Mouse (Mus musculus) cerebellum, adult 18-20 months (tissue): Measurements from ENCODE around the gene Col6a4.

Experiments used
- DNase-seq, 2 experiments: peaks; one replicate each; pipeline ENCODE4 v3.0.0; 2021

Gene Col6a4

DNA sequence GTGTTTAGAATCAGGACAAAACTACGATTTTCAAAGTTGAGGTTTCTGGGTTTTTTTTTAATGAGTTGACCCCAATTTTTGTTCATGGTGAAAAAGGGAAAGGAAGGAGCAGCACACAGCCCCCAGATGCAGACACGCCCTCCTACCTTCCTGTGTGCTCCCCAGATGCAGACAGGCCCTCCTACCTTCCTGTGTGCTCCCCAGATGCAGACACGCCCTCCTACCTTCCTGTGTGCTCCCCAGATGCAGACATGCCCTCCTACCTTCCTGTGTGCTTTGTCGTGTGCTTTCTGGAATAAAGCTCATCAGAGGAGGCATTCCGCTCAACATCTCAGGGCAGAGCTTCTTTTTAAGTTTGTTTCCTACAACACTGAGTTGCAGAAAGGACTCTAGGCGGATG lies 24.9 kb downstream of the Col6a4 start:
- DNase-seq, result no peak

DNA sequence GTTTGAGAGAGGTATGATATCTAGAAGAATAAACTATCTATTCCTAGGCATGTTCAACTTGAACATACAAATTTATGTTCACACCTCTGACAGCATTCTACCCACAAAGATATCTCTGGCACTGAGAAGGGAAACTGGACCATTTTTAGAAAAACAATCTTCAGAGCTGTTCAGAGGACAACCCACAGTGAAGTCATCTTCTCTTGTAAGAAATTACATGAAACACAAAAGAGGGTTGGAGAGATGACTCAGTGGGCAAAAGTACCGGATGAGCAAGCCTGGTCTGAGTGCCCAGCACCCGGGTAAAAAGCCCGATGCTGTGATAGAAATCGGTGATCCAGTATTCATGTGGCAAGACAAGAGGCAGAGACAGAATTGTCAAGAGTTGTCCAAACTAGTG lies 43.1 kb downstream of the Col6a4 start:
- no peak for DNase-seq

DNA sequence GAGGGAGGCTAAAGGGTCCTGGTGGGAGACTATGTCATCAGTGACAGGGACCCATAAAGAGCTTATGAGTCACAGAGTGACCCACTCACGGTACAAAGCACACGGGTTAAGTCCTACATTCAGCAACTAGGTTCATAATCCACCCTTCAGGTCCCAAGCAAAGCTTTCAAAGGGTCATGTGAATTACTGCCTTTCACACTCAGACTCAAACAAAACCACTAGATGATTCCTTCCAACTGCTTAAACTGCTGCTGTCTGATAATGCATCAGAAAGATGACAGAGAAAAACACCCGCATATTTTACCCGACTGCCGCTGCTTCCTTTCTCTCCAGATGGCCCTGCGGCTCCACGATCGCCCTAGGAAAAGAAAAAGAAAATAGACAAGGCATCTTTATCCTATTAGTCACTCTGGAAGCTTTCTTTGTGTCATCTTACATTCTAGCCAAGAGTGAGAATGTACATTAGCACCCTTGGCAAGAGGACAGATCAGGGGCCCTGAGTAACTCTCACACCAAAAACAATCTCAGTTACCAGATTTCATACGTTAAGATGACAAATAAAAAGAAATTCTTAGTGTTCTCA lies 52.6 kb downstream of the Col6a4 start:
- no peak for DNase-seq

DNA sequence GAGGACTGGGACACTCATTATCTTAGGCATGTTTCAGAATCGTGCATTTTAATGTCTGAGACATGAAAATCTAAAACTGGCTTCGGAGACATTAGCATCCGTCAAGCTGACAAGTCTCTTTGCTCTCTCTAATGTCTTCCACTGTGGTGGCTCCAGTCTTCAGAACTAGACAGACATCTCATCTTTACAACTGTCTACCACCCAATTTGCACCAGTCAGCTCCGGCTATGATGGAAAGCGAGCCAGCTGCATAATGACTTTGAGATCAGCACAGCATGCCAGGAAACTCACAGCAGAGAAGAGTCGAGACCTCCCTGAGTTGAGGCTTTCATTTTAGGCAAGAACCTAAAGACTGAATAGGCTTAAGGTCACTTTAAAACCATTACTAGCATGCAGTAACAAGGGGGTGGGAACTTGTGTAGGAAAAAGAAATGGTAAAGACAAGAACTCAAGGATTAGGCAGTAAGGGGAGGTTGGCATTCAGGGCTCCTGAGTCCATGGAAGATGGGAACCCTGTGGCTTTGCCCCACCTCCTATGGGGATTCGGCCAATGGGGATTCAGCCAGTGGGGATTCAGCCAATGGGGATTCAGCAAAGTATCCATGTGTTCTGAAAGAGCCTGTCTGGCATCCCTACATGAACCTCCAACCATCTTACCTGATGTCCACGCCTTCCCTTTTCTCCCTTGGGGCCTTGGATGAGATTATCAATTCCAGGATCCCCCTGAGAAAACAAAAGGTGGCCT lies 56.5 kb downstream of the Col6a4 start:
- no peak for DNase-seq

DNA sequence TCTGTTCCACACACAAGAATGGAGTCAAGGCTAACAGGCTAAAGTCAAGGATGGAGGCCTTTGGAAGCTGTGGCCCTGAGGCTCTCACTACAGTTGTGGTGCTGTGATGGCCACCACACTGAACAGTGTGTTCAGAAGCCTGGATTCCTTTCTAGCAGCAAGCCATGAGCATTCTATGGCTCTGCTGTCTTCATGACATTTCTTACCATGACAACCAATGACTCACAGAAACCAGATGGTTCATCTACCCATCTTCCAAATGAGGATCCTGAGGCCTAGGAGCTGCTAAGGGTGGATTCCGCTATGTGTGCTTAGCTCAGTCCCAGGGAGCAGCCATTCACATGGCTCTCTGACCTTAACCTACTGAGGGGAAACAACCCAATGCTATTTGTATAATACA lies 57.3 kb downstream of the Col6a4 start:
- no peak for DNase-seq

DNA sequence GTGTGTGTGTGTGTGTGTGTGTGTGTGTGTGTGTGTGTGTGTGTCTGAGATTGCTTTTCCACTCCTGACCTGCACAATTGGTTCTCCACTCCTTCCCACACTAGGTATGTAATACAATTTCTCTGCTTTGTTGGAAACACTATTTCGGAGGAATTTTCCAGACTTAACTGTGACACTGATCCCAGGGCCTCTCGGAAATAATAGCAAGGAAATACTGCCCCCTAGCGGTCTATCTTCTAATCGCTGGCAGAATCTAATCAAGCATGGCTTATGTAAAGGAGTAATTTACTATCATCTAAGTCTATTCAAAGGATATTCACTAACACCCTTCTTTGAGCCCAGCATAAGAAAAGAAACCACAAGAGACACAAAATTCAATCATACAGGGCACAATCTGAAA lies 57.7 kb downstream of the Col6a4 start:
- peak; percentile 43 to 54 for DNase-seq

DNA sequence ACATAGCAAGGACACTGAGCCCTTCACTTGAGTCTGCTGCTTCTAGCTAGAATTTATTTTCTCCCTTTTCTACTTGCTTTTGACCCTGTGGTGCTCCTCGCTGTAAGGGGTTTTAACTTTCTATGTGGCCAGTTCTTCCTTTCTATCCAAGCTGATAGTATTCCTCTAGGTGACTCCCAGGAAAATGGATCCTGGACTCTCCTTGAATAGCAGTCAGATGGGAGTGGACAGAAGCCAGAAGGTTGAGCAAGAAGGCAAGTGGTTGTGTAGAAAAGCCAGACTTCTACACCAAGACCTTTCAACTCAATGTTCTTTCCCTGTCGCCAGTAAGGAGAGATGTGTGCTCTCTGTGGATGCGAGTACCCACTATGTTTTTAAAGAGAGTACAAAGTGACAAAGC lies 80.9 kb downstream of the Col6a4 start:
- no peak for DNase-seq

DNA sequence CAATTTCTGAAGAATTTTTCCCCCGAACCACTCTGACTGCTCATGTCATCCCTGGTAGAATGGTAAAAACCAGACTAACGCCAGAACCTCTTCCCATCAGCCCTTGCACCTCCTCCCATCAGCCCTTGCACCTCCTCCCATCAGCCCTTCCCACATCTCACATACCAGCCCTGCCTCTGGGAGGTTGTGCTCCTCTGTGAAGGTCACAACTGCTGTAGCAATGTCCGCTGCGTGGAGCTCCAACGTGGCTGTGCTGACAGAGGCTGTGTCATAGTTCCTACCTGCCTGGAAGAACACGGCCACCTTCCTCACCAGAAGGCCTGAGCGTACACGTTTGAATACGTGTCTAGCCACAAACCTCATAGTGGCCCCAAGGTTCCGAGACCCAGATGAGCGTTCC lies 83.4 kb downstream of the Col6a4 start:
- no peak for DNase-seq

DNA sequence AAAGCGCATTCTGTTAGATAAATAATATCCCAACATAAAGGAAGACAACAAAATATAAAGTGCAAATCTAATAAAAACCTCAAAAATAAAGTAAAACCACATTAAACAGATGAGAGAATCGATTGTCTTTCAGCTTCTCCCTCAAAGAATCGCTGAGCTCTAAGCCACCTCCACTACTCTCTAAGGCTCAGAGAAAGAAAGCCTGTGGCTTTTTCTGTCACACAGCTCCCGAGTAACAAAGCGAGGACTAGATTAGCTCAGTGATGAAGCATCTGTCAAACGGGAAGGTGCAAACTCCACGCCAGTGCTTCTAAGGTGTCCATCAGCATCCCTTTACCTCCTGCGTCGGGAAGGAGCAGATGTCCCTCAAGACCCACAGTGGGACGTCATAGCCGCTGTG lies 98.6 kb downstream of the Col6a4 start:
- no peak for DNase-seq

DNA sequence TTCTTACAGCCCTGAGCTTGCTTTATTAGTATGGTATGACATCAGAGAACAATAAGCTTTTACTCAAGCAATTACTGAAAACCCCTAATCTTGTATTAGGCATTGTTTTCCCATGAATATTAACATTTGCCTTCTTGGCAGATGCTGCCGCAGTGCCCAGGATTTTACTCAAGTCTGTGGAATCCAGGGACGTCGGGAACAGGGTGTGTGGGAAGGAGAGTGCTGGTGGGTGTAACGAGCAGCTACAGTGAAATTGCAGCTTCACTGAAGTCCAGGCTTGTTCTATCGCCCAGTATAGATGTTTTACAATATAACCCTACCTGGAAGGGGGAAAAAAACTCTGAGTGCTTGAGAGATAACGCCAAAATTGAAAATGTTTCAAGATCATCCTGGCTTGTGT lies 104.2 kb downstream of the Col6a4 start:
- no peak for DNase-seq

DNA sequence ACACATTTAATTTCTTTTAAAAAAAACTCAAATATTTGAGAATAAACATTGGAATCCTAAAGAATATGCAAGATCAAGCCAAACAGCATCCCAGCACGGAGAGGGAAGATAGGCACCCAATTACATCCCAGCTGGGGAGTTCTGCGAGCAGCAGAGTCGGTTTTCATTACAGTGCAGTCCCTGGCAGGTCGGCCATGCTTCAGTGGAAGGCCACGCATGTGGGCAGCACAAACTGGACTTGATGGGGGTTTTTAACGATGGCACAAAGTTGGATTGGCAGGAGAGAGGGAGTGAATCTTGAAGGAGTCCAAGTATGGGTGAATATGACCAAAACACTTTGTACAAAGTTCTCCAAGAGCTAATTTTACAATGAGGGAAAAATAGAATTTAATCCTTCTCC lies 106.5 kb downstream of the Col6a4 start:
- no peak for DNase-seq

DNA sequence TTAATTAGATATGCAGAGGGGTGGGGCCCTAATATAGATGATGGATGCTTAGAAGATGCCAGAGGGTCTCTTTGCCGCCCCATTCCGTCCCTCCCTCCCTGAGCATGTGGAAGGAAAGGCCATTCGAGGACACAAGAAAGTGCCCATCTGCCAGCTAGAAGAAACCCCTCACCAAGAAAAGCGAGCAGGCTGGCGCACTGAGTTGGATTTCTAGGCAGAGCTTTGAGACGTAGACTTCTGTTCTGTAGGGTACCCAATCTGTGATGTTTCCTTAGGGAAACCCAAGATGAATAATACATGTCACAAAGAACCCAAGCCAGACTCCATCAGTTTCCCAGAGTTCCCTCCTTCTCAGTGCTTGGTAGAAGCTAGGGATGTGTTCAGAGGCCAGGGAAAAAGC lies 107.1 kb downstream of the Col6a4 start:
- DNase-seq, result no peak

DNA sequence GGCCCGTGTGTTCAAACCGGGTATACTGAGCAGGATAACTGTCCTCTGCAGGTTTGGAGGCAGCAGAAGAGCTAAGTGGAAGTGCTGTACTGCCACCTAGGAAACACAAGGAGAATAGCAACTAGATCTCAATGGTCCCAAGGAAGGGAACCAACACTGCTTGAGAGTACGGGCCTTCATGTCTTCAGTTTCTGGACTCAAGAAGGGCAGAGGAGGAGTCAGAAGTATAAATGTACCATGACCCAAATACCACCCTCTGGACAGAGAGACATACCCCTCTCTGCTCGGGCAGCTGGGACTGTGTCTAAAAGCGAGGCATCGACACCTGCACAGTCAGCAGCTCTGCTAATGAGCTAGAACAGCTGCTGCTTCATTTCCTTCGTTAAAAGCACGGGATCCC lies 108.5 kb downstream of the Col6a4 start:
- DNase-seq, result no peak

DNA sequence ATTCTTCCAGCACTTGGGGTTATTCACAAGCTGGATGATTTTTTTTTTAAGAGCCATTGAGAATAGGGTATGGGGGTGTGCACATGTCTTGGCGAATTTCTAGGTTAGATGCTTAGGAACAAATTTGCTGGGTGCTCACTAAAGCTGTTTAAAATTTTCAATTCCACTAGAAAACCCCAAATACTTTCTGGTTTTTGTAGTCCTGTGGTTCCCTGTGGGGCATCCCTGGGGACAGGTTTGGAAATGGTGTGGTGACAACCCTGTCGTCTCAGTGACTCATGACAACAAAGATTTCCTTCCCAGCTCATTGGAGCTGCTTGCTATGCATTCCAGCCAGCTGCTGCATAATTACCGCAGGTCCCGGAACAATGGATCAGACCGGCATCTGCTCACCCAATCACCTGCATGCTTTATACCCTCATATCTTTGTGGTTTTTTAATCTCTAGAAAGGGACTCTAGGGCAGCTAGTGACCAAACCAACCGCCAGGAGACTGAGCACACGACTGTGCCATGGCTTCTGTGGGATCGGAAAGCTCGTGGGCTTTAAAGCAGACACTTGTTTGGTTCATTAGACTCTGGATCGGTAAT lies 111.6 kb downstream of the Col6a4 start:
- DNase-seq, result no peak

DNA sequence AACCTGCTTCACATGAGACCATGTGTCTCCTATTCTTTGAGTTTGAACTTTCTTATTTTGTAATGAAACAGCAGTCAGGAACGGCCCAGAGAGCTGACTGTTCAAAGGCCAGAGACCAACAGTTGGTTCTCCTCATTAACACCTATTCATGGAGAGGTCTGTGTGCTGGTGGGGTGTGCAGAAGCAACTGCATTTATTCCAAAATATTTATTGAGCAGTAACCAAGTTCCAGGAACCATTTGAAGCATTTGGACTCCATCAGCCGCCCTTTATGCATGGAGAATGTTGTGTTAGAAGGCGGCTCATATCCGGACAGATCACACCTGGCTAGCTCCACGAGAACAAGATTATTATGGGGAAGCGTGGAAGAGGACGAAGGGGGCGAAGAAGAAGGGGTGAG lies 118.1 kb downstream of the Col6a4 start:
- no peak for DNase-seq

DNA sequence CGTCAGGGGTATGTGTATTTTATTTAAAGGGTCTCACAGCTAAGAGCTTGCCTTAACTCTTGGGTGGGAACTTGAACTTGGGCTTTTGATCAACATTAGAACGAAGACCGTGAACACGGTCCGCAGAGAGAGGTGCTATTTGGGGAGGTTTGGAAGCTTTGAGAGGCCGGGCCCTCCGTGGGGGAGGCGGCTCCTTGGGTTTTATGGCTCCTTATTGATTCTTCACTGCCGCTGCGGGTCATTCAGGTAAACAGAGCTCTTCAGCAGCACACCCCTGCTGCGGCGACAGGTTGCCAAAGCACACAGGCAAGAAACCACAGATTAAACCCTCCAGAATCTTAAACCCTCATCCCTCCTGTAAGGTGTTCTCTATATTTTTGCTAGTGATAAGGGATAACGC lies 119.7 kb downstream of the Col6a4 start:
- DNase-seq, result no peak

DNA sequence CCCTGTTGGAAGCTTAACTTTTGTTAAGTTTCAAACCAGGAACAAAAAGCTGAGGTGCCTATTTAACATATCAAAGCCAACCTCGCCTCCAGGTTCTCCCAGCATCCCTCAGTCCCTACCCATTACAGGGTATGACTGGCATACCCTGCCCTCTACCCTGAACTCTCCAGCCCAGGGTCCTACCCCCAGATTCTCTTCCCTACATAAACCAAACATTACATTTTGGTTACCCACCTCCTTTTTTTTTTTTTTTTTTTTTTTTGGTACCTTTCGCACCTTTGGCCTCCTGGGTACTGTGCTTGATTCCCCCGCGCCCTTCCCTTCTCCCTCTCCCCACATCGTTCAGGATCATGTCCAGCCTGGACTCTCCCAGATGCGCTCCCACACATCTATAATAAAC lies 120.3 kb downstream of the Col6a4 start:
- DNase-seq, result no peak

DNA sequence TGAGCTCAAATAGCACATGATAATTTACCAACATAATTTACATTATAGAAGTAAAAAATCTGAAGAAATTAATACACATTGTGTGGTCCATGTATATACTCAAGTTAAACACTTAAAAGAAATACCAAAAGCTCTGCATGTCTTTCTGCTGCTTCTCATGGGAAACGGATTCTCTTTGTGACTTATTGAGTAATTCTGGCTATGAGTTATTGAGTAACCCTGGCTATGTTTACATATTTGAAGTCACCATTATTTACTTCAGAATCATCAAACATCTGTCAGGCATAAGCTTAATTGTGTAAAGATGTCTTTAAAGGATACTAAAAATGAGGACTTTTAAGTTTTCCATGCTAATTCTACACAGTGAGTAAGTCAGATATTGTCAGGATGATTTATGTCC lies 122.8 kb downstream of the Col6a4 start:
- no peak for DNase-seq

DNA sequence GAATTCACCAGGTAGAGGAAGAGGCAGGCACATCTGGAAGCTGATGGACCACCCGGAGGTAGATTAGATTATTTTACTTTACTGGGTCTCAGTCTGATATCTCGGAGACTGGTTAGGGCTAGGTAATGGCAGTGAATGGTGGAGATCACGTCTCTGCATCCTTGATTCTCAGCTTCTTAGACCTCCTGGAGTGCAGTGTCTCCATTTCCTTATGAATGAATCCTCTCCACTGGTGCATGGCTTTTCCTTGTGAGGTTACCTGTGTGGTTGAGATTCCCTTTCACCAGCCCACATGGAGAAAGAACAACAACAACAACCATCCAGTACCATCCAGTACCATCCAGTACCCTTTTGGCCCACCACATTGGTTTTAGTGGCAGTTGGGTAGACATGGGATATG lies 124.6 kb downstream of the Col6a4 start:
- DNase-seq, result no peak

DNA sequence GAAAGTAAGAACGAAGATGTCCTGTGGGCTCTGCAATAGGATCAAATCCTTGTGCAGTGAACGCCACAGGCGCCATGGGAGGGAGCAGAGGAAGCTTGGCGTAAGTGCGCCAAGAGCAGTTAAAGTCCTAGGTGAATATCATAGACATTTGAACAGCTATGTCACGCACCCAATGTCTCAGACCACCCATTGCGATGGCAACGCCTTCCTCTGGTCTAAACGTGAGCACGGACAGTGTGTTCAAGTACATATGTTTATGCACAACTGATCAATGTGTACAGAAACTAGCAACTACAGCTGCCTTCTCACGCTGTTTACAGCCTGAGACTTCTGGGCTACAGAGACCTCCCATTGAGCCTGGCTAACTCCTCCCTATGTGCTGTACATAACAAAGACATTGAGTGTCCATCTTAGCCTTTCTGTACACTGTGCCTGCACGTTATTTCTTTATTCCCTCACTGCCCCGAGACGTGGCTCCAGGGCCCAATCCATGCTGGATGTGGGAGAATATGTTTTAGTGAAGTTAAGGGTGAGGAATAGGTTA lies 125.2 kb downstream of the Col6a4 start:
- no peak for DNase-seq

DNA sequence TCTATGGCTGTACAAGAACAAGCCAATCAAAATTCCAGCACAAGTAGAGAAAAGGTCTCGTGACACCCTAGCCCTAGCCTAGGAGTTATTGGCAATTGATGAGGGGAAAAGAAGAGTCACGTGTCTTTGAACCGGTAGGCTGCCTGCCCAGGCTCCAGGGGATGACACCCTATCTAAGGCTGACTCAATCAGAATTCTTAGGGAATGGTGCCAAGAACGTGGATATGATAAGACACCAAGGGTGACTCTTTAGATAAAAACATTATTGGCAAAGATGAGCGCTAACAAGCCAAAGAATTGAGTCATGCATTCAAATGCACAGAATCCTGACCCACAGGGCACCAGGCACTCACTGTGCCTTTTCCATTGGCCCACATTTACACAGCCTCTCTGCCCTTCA lies 125.7 kb downstream of the Col6a4 start:
- DNase-seq, result no peak

DNA sequence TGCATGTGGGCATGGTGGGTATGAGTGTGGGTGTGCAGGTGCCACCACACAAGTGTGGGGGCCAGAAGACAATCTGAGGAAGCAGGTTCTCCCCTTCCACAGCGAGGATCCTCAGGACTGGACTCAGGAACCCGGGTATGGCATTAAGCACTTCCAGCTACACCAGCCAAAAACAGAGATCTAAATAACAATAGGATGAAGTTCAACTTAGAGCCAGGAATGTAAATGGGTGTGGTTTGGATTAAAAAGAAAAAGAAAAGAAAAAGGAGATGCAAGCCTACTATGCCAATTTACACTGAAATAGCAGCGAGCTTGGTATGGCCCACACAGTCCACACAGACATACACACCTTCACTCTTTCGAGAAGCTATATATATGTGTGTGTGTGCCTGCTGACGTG lies 128.6 kb downstream of the Col6a4 start:
- DNase-seq, result no peak

DNA sequence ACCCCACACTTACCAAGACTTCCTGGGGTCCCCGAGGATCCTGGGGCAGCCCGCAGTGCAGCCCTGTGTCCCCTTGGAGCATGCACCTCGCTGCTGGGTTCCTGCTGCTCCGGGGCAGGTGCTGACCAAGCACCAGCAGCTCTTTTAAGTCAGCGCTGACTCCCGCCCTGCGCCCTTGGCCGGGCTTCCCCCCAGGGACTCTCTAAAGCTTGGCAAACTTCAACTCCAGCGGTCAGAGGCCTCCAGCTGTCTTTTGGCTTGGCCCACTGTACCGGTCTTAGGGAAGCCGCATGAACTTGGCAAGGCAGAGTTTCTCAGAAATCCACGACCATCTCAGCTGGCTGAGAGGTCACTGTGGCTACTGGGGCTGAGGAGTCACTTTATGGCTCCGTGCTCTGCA lies 136.1 kb downstream of the Col6a4 start, which contains the start of gene Col6a5:
Gene Col6a5, minus strand, starts transcription at position 111 of the 400 bp plus-strand sequence.
- DNase-seq, result no peak

DNA sequence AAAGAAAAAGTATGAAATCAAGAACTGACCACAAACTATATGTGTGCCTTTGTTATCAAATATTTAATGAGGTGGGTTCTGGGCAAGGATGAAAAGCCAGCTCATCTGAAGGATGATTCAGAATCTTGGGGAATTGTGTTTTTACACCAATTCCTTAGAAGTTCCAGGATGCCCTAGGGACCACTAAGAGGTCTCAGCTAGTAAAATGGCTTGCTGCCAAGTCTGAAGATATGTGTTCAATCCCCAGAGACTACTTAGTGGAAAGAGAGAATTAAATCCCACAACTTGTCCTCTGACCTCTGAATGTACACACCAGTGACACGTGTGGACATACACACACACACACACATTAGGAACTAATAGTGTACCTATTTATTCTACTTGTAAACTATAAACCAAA lies 137.5 kb downstream of the Col6a4 start:
- no peak for DNase-seq
